Mouse (Mus musculus): ENCODE data around the gene Pcgf1. TPM values are rescaled to one million over a fixed set of nuclear protein-coding genes. Genes with fewer than 3 reads are reported as not detected.

Pcgf1 gene
- total RNA-seq, 2 experiments from 2014 or later, result 16.6 to 37.5 TPM

- no peak for ATAC-seq (ENCODE audit: poor library complexity, severe bottlenecking)
These were observed 20.7 kb downstream of the Pcgf1 start for GRCm38 (mm10) chr6:83098411-83098810.

- ATAC-seq (ENCODE audit: poor library complexity, severe bottlenecking), result peak; percentile 88
These were observed 23.6 kb downstream of the Pcgf1 start, which contains the start of the genes Ccdc142 and Gm42688 for GRCm38 (mm10) chr6:83101316-83101687. TSS of gene Ccdc142 (plus strand) at chr6:83101601. TSS of gene Gm42688 (plus strand) at chr6:83101617.

GRCm38 (mm10) chr6:83101688-83102556 lies 24.3 kb downstream of the Pcgf1 start:
- peak; percentile 77 for ATAC-seq (ENCODE audit: poor library complexity, severe bottlenecking)

- no peak for ATAC-seq (ENCODE audit: poor library complexity, severe bottlenecking)
These were observed 25.5 kb downstream of the Pcgf1 start for GRCm38 (mm10) chr6:83103130-83103650.

GRCm38 (mm10) chr6:83104158-83104557 lies 26.5 kb downstream of the Pcgf1 start:
- ATAC-seq (ENCODE audit: poor library complexity, severe bottlenecking), result no peak

- peak; percentile 75 for ATAC-seq (ENCODE audit: poor library complexity, severe bottlenecking)
These were observed 30.1 kb downstream of the Pcgf1 start for GRCm38 (mm10) chr6:83107566-83108400.

- ATAC-seq (ENCODE audit: poor library complexity, severe bottlenecking), result peak; percentile 91
These were observed 31.3 kb downstream of the Pcgf1 start, which contains the start of gene Mrpl53 for GRCm38 (mm10) chr6:83108762-83109668. TSS of gene Mrpl53 (plus strand) at chr6:83109040.

GRCm38 (mm10) chr6:83111510-83112136 lies 34.0 kb downstream of the Pcgf1 start:
- ATAC-seq (ENCODE audit: poor library complexity, severe bottlenecking), result no peak

- ATAC-seq (ENCODE audit: poor library complexity, severe bottlenecking), result peak; percentile 98
These were observed 37.5 kb downstream of the Pcgf1 start, which contains the start of gene Mogs for GRCm38 (mm10) chr6:83115011-83115671. TSS of gene Mogs (plus strand) at chr6:83115496.

- peak; percentile 21 for ATAC-seq (ENCODE audit: poor library complexity, severe bottlenecking)
These were observed 38.2 kb downstream of the Pcgf1 start for GRCm38 (mm10) chr6:83115682-83116372.

GRCm38 (mm10) chr6:83116373-83117164 lies 38.9 kb downstream of the Pcgf1 start:
- no peak for ATAC-seq (ENCODE audit: poor library complexity, severe bottlenecking)

GRCm38 (mm10) chr6:83117165-83117438 lies 39.4 kb downstream of the Pcgf1 start:
- ATAC-seq (ENCODE audit: poor library complexity, severe bottlenecking), result no peak

- no peak for ATAC-seq (ENCODE audit: poor library complexity, severe bottlenecking)
These were observed 39.9 kb downstream of the Pcgf1 start for GRCm38 (mm10) chr6:83117616-83118015.

GRCm38 (mm10) chr6:83118369-83118768 lies 40.7 kb downstream of the Pcgf1 start:
- ATAC-seq (ENCODE audit: poor library complexity, severe bottlenecking), result no peak

GRCm38 (mm10) chr6:83118825-83119733 lies 41.4 kb downstream of the Pcgf1 start:
- no peak for ATAC-seq (ENCODE audit: poor library complexity, severe bottlenecking)

- no peak for ATAC-seq (ENCODE audit: poor library complexity, severe bottlenecking)
These were observed 42.0 kb downstream of the Pcgf1 start for GRCm38 (mm10) chr6:83119734-83120051.

Data from megakaryocyte, adult 5-6 weeks (primary cell).